Mouse (Mus musculus): ENCODE data around the gene Slc10a7.

DNA sequence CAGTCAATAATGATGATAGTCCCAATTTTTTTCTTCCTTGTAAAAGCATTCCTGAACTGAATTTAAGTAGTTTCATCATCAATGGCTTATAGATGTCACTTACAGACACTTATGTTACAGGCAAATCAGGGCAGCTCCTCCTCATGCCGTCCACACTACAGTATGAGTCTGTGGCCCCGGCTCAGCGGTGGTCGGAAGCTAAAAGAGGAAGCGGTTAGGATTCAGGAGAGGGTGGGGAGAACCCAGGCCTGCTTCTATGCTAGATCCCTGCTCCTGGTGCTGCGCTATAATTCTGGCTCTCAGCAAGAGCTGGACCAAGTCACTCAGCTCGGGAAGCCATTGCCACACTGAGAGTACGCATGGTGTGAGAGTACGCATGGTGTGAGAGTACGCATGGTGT, 201.8 kb downstream of the Slc10a7 start:
- TF ChIP-seq CEBPB (IDR thresholded peaks at IDR 0.05; ENCODE audit: insufficient read depth, poor library complexity, severe bottlenecking): no peak
- no peak for TF ChIP-seq POLR2A (IDR thresholded peaks at IDR 0.05; ENCODE audit: insufficient read length, low read depth)
- TF ChIP-seq TCF3 (IDR thresholded peaks at IDR 0.05; ENCODE audit: insufficient read length, low read depth): no peak
- TF ChIP-seq USF1 (IDR thresholded peaks at IDR 0.05; ENCODE audit: low read depth): no peak
- TF ChIP-seq MAX (IDR thresholded peaks at IDR 0.05; ENCODE audit: low read depth): no peak
- TF ChIP-seq E2F4 (IDR thresholded peaks at IDR 0.05; ENCODE audit: insufficient read depth): no peak
- no peak for TF ChIP-seq TCF12 (IDR thresholded peaks at IDR 0.05; ENCODE audit: insufficient read depth, poor library complexity, severe bottlenecking)
- no peak for TF ChIP-seq SRF (IDR thresholded peaks at IDR 0.05; ENCODE audit: control insufficient read depth, insufficient read length, low read depth)
- no peak for TF ChIP-seq MYOG (IDR thresholded peaks at IDR 0.05; ENCODE audit: control insufficient read depth in 1 of 3, insufficient read depth in 1 of 3, insufficient read length in 2 of 3, low read depth in 2 of 3)
- TF ChIP-seq POLR2AphosphoS2 (IDR thresholded peaks at IDR 0.05; ENCODE audit: insufficient read length, low read depth): no peak
- TF ChIP-seq REST (IDR thresholded peaks at IDR 0.05; ENCODE audit: insufficient read depth, insufficient read length): no peak
- no peak for TF ChIP-seq MYOD1 (IDR thresholded peaks at IDR 0.05; ENCODE audit: control insufficient read depth in 1 of 3, insufficient read length in 2 of 3, low read depth in 2 of 3)

Data from myocyte (in vitro differentiated cells).